Mouse (Mus musculus) c-Kit-positive CD71-negative TER-119-negative erythroid progenitor cells, embryonic 14.5 days (primary cell): Measurements from ENCODE around the gene Washc3.

Experiments used
- DNase-seq: peaks from one replicate; pipeline ENCODE4 v3.0.0-alpha.2; 2013; ENCODE audit warnings: low read depth

Gene Washc3

GRCm38 (mm10) chr10:88200951-88201638 is at the start of gene Washc3:
Washc3 (plus strand) TSS chr10:88201093.
- peak; percentile 82 for DNase-seq

- DNase-seq: no peak
Observed at GRCm38 (mm10) chr10:88151658-88152057, 49.2 kb upstream of the Washc3 start.

- no peak for DNase-seq
Observed at GRCm38 (mm10) chr10:88162096-88162495, 38.8 kb upstream of the Washc3 start.

GRCm38 (mm10) chr10:88162676-88163075 is 38.2 kb upstream of the Washc3 start:
- no peak for DNase-seq

- no peak for DNase-seq
Observed at GRCm38 (mm10) chr10:88166158-88166557, 34.7 kb upstream of the Washc3 start.

- DNase-seq: no peak
Observed at GRCm38 (mm10) chr10:88167438-88168077, 33.3 kb upstream of the Washc3 start.

GRCm38 (mm10) chr10:88200541-88200940 is 352 bp upstream of the Washc3 start:
- DNase-seq: no peak

- DNase-seq: no peak
Observed at GRCm38 (mm10) chr10:88201650-88202049, 757 bp downstream of the Washc3 start.

GRCm38 (mm10) chr10:88202581-88202980 is 1.7 kb downstream of the Washc3 start:
- DNase-seq: no peak

- no peak for DNase-seq
Observed at GRCm38 (mm10) chr10:88203236-88203635, 2.3 kb downstream of the Washc3 start.

GRCm38 (mm10) chr10:88212644-88213043 is 11.8 kb downstream of the Washc3 start:
- no peak for DNase-seq

- no peak for DNase-seq
Observed at GRCm38 (mm10) chr10:88214800-88215514, 14.1 kb downstream of the Washc3 start.

GRCm38 (mm10) chr10:88218161-88218560 is 17.3 kb downstream of the Washc3 start:
- no peak for DNase-seq

- no peak for DNase-seq
Observed at GRCm38 (mm10) chr10:88221718-88222117, 20.8 kb downstream of the Washc3 start.

GRCm38 (mm10) chr10:88225421-88225820 is 24.5 kb downstream of the Washc3 start:
- DNase-seq: no peak

GRCm38 (mm10) chr10:88227962-88228361 is 27.1 kb downstream of the Washc3 start:
- no peak for DNase-seq

- DNase-seq: peak; percentile 19
Observed at GRCm38 (mm10) chr10:88228521-88229017, 27.7 kb downstream of the Washc3 start.

GRCm38 (mm10) chr10:88231671-88232070 is 30.8 kb downstream of the Washc3 start:
- DNase-seq: no peak

GRCm38 (mm10) chr10:88232765-88233164 is 31.9 kb downstream of the Washc3 start:
- DNase-seq: no peak

- DNase-seq: no peak
Observed at GRCm38 (mm10) chr10:88244681-88245080, 43.8 kb downstream of the Washc3 start.

GRCm38 (mm10) chr10:88250300-88250699 is 49.4 kb downstream of the Washc3 start:
- DNase-seq: no peak

GRCm38 (mm10) chr10:88252121-88252862 is 51.4 kb downstream of the Washc3 start:
- DNase-seq: no peak
